17 mouse cellular contexts compared by ENCODE assay signal in genomic region chr10:119086450-119086849, GRCm38 (mm10).
DNase-seq lines count a peak whose midpoint lies in the region; ATAC-seq lines count a peak whose summit lies in the region.
"Had no signal": no experiment of that assay in that cellular context is flagged by ENCODE, and none has a peak within 500 bp of the region (broad histone marks: within the 10 kb centered on the region; RNA-seq: fewer than 3 reads in every experiment).

No protein-coding gene starts in this region.

- no peak overlapping the region for H3K9ac ChIP-seq in liver, embryonic 16.5 days (ENCODE audit: low read depth, low read length)
- no peak overlapping the region for H3K9ac ChIP-seq in forebrain, embryonic 14.5 days (ENCODE audit: low read length)
- H3K9ac ChIP-seq: embryonic facial prominence, embryonic 13.5 days; hindbrain, embryonic 14.5 days; intestine, embryonic 15.5 days had no signal

- no peaks in the 10 kb centered on the region for H3K9me3 ChIP-seq in liver, embryonic 16.5 days (replicated peaks; ENCODE audit: control insufficient read depth, low read length)
- no peaks in the 10 kb centered on the region for H3K9me3 ChIP-seq in forebrain, embryonic 14.5 days (replicated peaks; ENCODE audit: control insufficient read depth, low read length)
- H3K9me3 ChIP-seq: embryonic facial prominence, embryonic 13.5 days; intestine, embryonic 15.5 days; midbrain, embryonic 10.5 days had no signal

- no peaks in the 10 kb centered on the region for H3K36me3 ChIP-seq in liver, embryonic 16.5 days (ENCODE audit: control insufficient read depth, insufficient read depth)
- H3K36me3 ChIP-seq in forebrain, embryonic 14.5 days (ENCODE audit: control insufficient read depth, insufficient read depth, low read length), result no peaks in the 10 kb centered on the region
- H3K36me3 ChIP-seq: embryonic facial prominence, embryonic 13.5 days; intestine, embryonic 15.5 days; midbrain, embryonic 10.5 days had no signal

- H3K4me3 ChIP-seq in liver, embryonic 16.5 days (ENCODE audit: low read depth, low read length), result no peak overlapping the region
- no peak overlapping the region for H3K4me3 ChIP-seq in forebrain, embryonic 14.5 days (ENCODE audit: low read depth, low read length)
- H3K4me3 ChIP-seq: embryonic facial prominence, embryonic 13.5 days; intestine, embryonic 15.5 days; midbrain, embryonic 10.5 days had no signal

- WGBS in liver, embryonic 16.5 days (ENCODE audit: insufficient replicate concordance), result 8% methylated on average over 5 of the region's 5 CpGs
- WGBS in forebrain, embryonic 14.5 days, result 65% methylated on average over 5 of the region's 5 CpGs

- H3K27me3 ChIP-seq in liver, embryonic 16.5 days (ENCODE audit: control insufficient read depth, insufficient read depth, low read depth, low read length), result no peaks in the 10 kb centered on the region
- H3K27me3 ChIP-seq in forebrain, embryonic 14.5 days (replicated peaks; ENCODE audit: control insufficient read depth, insufficient read depth, low read length), result no peaks in the 10 kb centered on the region
- H3K27me3 ChIP-seq: embryonic facial prominence, embryonic 13.5 days; intestine, embryonic 15.5 days had no signal

- peak; percentile 27; the same call in 1 of the 2 replicates for ATAC-seq in granulocyte monocyte progenitor cell, adult 5-6 weeks (replicated peaks; ENCODE audit: poor library complexity, severe bottlenecking)
- peak; percentile 78 for ATAC-seq in liver, embryonic 16.5 days (ENCODE audit: low read depth)
- ATAC-seq in frontal cortex, adult (ENCODE audit: low TSS enrichment), result no peak
- ATAC-seq in forebrain, embryonic 14.5 days, result no peak
- ATAC-seq: intestine, embryonic 15.5 days; lung, postnatal 0 days had no signal

- no peak overlapping the region for H3K4me2 ChIP-seq in liver, embryonic 16.5 days (ENCODE audit: low read depth, low read length)
- H3K4me2 ChIP-seq in forebrain, embryonic 14.5 days (ENCODE audit: low read length), result no peak overlapping the region
- H3K4me2 ChIP-seq: embryonic facial prominence, embryonic 13.5 days; hindbrain, embryonic 14.5 days; intestine, embryonic 15.5 days had no signal

- 0 out of 2 replicates have a peak overlapping the region, but pooled peaks have one; percentile 6 for H3K27ac ChIP-seq in liver, embryonic 16.5 days (ENCODE audit: low read length)
- no peak overlapping the region for H3K27ac ChIP-seq in forebrain, embryonic 14.5 days (ENCODE audit: low read depth, low read length)
- H3K27ac ChIP-seq: embryonic facial prominence, embryonic 13.5 days; hindbrain, embryonic 14.5 days; intestine, embryonic 15.5 days; kidney, postnatal 0 days; midbrain, embryonic 10.5 days had no signal

- peaks cover 13% of the 10 kb centered on the region for H3K4me1 ChIP-seq in liver, embryonic 16.5 days (ENCODE audit: control insufficient read depth, low read depth, low read length)
- no peaks in the 10 kb centered on the region for H3K4me1 ChIP-seq in forebrain, embryonic 14.5 days (ENCODE audit: control insufficient read depth, insufficient read depth, low read length)
- H3K4me1 ChIP-seq: embryonic facial prominence, embryonic 13.5 days; intestine, embryonic 15.5 days; midbrain, embryonic 10.5 days had no signal

- peak; percentile 36 for DNase-seq in kidney, postnatal 10 days
- no peak for DNase-seq in kidney, adult 8-10 months
- DNase-seq in MEL-GATA-1-ER (ENCODE audit: extremely low read depth, low read depth), result peak; percentile 85
- DNase-seq in layer of hippocampus, postnatal 36 days, result no peak
- DNase-seq in forebrain, embryonic 14.5 days (ENCODE audit: low spot score), result no peak
- DNase-seq: adrenal gland, postnatal 14 days; cerebellum, adult 8-10 months; gastrocnemius, postnatal 25 days had no signal

Comparison
In these comparisons a context has a peak if more than half of its experiments do, and no peak if none do; other contexts are left out.
1. DNase-seq: peak in kidney, postnatal 10 days (single experiment) and MEL-GATA-1-ER (single experiment); none in kidney, adult 8-10 months (0 of 2), layer of hippocampus, postnatal 36 days (0 of 2) and forebrain, embryonic 14.5 days (single experiment).
2. ATAC-seq: peak in granulocyte monocyte progenitor cell, adult 5-6 weeks (single experiment) and liver, embryonic 16.5 days (single experiment); none in frontal cortex, adult (single experiment) and forebrain, embryonic 14.5 days (single experiment).